Mouse (Mus musculus): ENCODE measurements around the gene Fam71f1.

DNA sequence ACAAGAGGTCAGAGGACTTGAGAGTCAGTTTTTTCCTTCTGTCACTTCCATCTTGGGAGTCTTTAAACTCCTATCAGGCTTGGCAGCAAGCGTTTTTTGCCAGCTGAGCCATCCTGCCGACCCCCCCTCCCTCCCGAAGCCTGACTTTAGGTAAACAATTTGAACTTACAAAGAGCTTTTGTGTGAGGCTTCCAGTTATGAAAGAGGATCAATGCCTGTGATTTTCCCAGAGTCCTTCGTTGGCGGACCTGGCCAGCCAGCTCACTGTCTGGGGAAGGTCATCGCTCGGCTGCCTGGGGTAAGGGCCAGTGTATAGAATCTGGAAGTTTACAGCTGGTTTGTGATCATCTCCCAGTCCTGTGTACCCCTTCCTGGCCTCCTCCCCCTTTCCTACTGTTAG, 38.3 kb upstream of the Fam71f1 start:
- TF ChIP-seq POLR2A (IDR thresholded peaks at IDR 0.05; ENCODE audit: borderline replicate concordance, extremely low read depth, insufficient read depth, insufficient read length, poor library complexity, severe bottlenecking): no peak
- TF ChIP-seq CTCF (IDR thresholded peaks at IDR 0.05; ENCODE audit: borderline replicate concordance, extremely low read depth, insufficient read depth, insufficient read length): no peak
